Mouse (Mus musculus) c-Kit-negative CD71-positive TER-119-positive erythroid progenitor cells, embryonic 14.5 days (primary cell): ENCODE measurements around the gene Hc.

Experiments used
- DNase-seq: peaks from one replicate; pipeline ENCODE4 v3.0.0-alpha.2; 2013; ENCODE audit warnings: low read depth, low spot score

Hc gene

DNA sequence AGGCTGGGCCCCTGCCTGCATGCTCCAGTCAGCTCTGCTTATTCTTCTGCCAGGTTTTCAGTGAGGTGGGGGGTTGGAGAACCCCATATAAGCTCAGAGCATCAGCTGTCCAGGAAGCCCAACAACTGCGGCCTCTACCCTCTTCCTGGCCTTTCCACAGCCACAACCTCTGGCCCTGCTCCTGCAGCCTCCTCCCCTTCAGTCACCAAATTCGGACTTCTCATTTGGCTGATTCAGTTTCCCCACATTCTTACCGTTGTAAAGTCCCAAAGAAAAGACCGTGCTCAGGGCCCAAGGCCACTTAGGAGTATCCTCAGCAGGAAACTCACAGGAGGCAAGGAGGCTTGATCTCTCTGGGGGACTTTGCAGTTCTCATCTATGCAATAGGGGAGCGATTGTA lies 104.3 kb downstream of the Hc start:
- DNase-seq = no peak

DNA sequence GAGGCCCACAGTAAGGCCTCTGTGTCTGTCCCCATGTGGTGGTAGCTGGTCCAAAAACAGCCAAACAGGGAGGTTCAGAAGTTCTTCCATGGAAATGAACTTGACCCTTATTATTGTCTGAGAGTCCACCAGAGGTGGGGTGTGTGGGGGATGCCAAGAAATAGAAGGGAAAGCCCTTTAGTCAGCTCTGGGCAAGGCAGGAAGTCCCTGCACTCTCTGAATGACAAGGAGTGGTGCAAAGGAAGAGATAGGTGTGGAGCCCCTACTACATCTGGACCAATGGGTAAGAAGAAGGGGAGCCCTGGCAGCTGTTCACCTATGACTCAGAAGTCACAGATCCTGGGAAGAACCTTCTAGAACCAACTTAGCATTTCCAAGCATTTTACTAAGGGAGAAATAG lies 106.9 kb downstream of the Hc start:
- no peak for DNase-seq

DNA sequence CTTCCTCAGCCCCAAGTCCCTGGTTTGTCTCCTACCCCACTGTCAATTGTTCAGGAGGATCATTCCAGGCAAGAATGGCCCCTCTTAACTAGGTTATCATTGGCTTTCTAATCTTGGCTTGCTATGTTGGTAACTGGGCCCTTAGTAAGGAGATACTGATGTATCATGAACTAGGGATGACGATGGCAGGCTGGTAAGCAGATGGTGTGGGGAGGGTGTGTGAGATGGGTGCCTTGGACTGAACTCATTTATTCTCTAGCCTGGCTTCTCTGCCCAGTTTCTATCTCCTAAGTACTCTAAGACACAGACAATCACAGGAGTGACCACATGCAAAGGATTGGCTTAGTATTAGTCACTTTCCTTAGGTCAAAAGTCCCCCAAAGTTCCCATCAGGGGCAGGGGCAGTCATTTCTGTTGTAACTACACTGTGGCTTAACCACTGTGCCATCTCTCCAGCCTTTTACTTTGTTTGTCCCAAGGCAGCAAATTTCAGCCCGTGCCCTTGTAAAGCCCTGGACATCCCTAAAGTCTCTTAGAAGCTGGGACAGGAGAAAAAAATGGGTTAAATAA lies 107.6 kb downstream of the Hc start:
- DNase-seq = no peak

DNA sequence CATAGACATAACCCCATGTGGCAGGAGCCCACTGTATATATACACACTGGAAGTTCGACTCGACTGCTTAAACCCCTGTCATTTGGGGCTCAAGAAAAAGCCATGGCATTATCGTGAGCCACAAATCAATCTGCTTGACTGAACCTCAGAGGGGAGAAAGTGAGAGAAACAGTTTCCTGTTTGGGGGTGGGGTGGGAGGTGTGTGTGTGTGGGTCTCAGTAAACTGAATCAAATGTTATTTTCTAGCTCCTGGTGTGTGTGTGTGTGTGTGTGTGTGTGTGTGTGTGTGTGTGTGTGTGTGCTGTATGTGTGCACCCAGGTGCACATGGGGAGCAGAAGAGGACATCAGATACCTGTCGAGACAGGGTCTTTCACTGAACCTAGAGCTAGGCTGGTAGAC lies 108.2 kb downstream of the Hc start:
- no peak for DNase-seq

DNA sequence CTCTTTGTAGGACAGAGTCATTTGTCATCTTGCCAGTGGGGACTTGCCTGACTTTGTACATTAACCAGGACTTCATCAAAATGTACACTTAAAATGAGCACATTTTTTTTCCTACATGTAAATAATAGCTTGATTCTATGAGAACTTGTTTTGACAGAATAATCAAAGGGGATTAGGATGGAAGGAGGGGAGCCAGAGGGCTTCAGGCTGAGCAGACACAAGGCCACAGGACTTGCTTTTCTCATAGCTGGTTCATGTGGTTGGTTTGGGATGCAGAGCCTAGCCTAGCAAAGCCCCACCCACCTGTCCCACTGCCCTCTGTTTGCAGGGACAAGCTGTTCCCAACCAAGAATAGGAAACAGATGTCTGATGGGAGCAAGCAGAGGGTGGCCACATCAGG lies 109.8 kb downstream of the Hc start:
- no peak for DNase-seq

DNA sequence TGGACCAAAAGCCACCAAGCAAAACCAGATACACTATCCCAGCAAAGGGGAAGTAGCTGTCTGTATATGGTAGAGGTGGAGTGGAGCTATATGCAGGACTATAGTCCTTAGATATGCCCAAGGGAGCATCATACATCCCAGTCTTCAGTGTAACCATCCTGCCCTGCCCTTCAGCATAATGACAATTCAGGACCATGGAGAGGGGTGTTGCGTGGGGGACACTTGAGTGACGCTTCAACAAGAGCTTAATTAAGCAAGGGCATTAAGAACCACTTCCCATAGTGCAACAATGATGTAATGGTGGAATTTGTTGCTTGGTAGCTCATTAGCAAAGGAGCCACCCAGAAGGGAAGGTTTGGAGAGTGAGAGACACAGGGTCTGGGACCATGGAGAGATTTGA lies 112.6 kb downstream of the Hc start:
- DNase-seq = no peak

DNA sequence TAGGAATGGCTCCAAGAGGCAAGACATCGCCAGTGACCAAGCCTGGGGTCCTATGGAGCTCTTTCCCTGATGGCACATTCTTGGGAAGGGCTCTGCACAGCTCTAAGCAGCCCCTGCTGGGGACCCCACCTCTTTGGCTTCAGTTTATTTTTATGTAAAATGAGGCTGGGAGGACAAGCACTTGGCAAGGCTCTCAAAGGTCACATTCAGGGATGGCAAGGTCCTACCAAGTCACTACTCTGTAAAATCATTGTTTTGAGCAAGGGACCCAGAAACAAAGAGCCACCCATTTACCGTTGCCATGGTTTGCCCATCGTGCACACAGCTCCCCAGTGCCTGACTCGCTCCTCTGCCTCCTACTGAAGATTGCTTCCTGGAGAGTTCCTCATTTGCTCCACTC lies 115.2 kb downstream of the Hc start:
- DNase-seq = no peak

DNA sequence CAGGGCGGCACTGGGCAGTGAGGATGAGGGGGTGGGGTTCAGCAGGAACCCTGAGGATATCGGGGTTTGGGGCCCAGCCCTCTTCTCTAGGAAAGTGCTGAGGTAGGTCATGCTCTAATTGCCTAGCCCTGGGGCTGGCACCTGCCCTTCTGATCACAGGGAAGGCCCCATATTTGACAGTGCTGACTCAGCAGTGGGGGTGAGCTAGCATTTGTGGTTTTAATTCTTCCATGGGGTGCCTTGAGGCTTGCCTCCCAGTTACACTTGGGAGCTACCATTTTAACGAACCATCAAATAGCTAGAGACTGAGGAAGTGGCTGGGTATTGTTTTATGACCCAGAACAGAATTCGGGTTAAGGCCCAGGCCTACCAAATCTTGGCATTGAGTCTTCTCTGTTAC lies 115.7 kb downstream of the Hc start:
- no peak for DNase-seq

DNA sequence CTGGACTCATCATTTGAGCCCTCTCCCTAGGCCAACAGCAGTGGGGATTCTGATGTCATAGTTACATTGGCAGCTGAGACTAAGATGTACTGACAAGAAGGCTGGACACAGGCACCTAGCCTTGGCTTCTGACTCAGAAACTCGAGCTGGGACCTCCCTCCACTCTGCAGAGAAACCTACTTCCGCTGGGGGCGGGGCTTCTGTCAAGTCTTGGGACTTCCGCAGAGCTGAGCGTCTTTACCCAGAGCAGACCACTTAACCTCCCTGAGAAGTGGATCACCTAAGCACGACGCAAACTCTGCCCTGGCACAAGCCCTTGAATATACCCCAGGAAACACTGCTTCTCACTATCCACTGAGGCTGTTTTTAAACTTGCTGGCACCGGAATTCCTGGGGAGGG lies 116.5 kb downstream of the Hc start:
- no peak for DNase-seq

DNA sequence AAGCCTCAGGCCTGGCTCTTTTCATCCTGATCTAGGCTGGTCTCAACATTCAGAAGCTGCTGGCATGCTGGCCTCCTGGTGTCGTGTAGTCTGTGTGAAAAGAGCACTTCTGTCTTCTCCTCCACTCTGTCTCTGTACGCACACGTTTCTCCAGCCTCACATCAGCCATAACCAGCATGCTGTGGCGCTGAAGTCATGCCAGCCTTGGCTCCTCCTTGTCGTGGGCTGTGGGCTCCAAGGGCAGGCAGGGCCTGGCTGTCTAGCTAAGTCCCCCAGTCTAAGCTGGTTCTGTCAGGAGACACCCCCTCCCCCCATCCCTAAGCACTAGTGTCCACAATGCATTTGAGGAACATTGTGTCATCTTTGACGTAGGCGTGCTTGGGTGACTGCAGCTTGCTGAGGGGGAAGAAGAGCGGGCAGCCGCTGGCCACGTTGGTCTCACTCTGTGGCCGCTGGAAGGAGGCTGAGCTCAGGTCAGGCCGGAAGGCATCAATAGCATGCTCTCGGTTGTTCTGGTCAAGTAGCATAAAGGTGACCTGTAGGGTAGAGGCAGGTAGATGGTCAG lies 117.6 kb downstream of the Hc start:
- no peak for DNase-seq

DNA sequence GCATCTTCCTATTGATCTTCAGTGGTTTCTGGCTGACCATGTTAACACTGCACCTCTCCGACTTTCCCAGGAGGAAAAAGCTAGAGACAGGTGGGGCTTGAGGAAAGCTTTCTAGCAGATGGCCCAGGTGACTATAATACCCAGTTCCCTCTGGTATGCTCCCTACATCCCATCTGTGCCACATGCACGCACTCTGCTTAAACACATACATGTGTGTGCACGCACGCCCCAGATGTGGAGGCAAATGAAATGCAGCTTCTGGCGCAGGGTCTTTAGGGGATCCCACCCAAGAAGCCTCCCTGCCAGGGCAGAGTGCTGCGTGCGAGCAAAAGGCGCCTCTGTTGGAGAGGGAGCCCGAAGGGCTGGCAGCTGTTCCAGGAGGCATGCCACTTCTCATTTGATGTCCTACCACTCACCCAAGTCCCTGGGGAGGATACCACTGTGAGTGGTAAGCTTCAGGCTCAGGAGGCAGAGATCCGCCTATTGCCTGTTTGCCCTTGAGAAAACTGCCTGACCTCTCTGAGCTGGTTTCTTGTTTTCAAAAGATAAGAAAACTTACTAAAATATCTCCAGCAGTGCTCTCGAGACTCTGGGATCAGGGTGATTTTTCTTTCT lies 120.1 kb downstream of the Hc start:
- no peak for DNase-seq

DNA sequence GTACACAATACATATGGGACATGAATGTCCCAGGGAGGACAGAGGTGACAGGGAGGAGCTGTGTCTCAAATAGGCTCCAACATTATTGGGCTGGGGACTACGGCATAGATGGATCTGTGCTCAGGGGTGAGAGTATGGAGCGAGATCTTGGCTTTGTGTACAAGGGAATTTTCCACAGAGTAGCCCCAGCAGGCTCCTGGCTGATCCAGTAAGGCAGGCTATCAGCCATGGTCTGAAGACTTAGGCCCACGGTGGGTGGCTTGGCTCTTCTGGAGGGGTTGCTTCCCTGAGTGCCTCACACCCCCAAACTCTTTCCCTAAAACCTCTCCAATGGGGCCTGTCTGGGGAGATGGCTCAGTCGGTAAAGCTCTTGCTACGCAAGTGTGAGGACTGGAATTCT lies 121.0 kb downstream of the Hc start:
- no peak for DNase-seq

DNA sequence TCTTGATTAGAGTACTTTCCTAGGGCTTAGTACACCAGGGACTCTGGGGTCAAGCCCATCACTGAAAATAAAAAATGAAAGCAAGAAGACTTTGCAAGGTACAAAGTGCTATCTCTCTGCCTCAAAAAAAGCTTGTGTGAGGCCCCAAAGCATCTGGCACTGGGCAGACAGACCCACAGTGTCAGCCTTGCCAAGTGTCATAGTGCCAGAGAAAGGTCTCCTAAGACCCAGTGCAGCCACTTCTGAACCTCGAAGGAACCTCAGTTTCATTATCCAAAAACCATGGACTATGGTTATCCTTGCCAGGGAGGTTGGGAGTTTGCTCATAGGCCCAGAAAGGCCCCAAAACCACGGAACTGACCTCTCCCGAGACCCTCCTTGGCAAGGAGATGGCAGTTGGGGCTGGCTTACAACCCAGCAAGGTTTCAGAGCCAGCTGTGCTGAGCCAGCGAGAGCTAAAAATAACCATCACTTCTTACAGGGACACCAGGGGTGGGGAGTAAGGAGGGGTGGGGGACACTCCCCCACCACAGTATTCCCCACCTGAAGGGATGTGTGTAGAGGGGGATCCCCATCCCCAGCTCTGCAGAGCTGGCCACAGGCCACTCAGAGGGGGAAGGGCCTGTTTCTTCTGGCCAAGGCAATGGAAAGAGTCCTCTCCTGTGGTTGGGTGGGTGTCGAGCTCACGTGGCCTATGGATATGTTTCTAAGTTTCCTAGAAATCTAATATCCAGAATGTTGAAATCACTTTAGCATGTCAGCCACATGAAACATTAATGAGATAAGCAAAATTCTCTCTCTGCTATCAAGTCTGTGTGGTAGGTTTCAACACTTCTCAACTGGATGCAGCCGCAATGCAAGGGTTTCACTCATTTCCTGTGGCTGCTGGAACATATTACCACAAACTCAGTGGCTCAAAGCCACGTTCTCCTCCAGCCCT lies 122.7 kb downstream of the Hc start:
- DNase-seq = no peak

DNA sequence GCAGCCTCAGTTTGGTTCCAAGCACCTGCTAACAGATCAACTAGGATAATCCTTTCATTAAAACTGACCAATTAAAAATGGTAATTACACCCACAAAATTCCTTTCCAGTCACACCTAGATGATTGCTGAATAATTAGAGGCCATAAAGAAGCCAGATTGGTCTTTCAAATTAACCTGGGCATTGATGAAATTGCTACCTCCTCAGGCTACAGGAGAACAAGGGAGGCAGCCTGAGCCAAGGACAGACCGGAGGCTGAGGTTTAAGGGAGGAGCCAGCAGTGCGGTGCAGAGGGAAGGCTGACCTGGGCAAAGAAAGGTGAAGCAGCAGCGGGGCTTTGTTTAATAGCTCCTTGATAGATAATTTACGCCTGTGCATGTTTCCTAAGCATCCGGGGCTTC lies 123.8 kb downstream of the Hc start:
- DNase-seq = no peak
